Mouse (Mus musculus) naive thymus-derived CD4-positive, alpha-beta T cell, adult 2 months (primary cell): ENCODE measurements around the gene Nudt9.
"Not testable (repeated sequence)": the region's sequence is repeated elsewhere in the genome, so short reads cannot be mapped to it uniquely, and the experiment has no call there.

Source experiments
- DNase-seq: peaks from one replicate; pipeline ENCODE4 v3.0.0-alpha.2; 2011; ENCODE audit warnings: low read depth

The Nudt9 gene

DNA sequence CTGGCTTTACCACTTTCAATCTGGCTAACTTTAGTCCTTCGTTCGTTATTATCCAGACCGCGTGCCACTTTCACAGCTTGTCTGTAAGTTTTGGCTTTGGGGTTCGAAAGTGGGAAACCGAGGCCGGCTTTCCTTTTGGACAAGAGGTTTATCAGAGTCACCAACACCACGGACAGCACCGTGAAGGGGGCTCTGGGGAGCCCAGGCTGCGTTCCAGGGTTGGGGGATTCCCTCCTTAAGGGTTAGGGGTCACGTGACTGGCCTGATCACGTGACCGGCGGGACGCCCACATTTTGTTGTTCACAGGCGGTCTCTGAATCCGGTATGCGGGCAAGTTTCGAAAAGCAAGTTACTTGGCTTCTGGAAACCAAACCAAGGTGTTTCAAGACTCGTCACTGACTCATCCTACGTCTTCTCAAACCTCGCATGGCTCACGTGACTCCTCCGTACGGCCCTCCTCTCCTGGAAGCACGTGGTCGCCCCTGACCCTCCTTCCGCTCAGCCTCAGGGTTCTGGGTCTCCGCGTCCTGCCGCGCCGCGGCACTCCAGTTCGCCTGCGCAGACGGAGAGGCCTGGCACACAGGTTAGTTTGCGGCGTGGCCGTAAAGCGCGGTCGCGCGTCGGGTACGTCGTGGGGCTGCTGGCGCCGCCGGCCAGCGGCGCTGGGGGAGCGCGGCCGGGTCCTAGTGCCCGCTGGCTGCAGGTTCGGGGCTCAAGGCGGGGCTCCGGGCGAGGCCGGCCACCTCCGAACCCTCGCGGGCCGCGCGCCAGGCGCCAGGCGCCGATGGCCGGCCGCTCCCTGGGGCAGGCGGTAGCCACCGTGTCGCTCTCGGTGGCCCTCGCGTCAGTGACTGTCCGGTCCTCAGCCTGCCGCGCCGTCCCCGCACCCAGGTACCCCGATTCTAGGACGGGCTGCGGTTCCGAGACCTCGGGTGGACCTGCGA lies at the start of gene Nudt9:
Gene Nudt9 (plus strand): TSS at position 51 of the 944 bp plus-strand sequence.
- DNase-seq = peak; percentile 98

DNA sequence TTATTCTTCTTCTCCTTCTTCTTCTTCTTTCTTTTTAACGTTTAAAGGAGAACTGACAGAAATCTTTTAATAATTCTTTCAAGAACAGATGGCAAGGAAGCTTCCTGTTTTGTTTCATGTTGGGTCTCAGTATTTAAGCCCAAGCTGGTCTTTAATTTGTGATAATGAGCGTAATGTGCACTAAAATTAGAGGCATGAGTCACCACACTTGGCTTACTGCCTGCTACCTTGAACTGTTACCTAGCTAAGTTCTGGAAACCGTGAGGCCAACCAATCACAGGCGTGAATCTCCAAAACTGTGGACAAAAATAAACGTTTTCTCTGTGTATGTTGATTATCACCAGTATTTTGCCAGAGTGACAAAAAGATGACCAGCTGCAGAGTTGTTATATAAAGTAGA lies 47.4 kb upstream of the Nudt9 start:
- no peak for DNase-seq

DNA sequence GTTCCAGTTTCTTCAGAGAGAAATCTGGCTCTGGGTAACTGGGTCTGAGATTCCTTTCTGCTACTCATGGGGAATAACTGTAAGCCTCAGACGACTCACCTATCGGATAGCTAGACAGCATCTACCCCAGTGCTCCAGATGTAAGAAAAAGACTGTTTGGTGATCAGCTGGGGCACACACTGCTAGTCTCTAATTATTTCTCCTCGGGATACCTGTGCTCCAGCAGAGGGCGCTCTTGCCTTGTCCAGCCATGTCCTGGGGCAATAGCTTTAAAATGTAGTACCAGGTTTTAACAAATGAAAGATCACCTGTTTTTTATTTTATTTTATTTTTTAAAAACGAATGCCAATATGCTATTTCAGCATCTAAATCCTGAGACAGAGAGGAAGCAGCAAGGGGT lies 46.4 kb upstream of the Nudt9 start:
- peak; percentile 86 for DNase-seq

DNA sequence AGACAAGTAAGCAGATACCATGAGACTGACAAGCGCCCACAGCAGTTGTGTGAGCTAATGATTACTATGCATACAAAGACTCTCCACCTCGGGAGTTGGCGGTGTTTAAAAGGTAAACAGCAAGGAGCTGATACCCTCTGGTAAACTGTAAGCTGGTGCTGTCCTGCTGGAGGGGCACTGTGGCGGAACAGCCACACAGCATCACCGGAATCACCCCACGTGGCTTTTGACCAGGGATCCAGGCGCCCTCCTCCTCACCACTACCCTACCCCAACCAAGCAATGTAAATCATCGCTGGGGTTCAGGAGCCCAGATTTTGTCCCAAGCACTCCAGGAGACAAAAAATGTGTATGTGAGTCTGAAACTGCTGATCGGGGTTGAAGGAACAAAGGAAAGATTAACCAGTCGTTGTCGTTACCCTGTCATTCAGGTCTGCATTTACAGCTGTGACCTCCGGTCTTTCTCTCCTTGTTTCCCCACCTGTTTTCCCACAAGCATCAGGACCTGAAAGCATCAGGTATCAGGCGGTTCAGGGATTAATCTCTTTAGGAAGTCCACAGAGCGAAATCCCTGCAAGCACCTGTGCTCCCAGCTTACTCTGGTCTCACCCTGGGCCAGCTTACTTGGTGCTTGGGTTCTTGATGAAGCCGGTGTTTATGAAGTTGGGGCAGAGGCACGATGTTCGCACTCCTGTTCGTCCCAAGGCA lies 43.4 kb upstream of the Nudt9 start:
- no peak for DNase-seq

DNA sequence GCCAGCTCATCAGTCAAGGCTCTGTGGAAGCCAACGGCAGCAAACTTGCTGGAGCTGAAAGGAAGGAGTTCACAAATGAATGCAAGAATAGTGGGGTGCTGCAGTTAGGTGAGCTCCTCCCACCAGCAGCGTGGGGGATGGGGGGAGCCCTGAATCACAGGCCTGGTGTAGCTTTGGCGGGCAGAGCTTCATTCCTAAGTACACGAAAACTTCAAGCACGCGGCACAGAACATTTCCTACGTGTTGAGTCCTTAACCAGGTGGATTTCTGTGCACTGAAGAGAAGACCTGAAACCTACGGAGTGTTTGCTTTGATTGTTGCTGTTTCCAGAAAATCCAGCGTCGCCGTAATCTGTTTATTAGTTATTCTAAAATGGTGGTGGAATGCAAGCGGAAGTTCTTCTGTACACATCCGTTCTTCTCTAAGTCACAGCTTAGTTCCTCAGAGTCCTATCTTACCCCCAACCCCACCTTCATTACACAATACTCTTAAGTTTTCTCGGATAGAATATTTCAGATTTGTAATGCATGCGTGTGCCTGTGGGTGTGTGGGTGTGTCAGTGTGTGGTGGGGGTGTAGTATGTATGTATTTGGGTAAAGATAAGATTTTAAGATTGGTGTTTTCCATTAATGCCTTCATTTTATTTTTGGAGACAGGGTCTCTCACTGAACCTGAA lies 42.7 kb upstream of the Nudt9 start:
- DNase-seq = no peak

DNA sequence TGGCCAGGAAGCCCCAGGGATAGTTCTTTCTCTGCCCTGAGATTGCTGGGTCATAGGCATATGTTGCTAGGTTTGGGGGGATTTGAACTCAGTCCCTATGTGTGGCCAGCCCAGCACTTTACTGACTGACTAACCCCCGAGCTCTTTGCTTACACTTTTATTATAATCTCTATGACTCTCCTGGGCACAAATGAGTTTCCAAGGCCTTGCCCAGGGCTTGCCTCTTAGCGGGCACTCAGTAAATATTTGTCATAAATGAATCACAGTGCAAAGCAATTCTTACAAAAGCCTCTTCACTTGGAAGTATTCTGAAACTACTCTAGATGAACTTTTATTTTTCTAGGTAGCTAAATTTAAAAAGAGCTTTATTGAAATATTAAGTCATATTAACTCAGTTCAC lies 42.2 kb upstream of the Nudt9 start:
- DNase-seq = no peak

DNA sequence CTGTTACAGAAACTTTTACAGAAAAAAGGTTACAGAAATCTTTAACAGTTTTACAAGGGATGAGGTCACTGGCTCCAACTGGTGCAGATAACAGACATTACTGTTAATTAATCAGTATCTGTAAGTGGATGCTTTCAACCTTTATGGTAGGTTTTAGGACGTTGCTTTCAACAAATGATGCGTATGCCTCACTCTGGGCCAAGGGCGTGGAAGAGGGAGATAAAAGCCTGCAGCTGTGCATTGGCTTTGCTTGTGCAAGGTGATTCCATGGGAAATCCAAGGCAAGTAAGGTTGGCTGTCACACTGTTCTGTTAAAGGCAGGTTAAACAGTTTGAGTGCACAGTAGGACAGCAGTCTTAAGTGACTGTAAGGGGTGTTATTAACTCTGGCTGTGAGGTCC lies 39.3 kb upstream of the Nudt9 start:
- DNase-seq = no peak

DNA sequence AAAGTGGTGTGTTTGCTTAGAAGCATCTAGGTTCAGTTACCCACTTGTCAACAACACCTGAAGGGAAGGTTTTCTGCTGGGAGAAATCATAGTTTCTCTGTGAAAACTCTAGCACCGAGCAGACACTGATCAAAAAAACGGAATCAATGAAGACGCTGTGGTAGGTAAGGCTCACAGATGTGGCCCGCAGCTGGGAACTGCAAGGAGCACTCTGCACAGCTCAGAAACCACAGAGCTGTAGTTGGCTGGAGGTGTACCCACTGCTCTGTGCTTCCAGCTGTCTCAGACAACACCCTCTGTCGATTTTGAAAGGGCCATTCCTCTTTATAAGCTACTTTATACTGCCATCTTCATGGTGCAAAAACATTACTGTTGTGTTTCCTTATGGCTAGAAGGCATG lies 38.3 kb upstream of the Nudt9 start:
- no peak for DNase-seq

DNA sequence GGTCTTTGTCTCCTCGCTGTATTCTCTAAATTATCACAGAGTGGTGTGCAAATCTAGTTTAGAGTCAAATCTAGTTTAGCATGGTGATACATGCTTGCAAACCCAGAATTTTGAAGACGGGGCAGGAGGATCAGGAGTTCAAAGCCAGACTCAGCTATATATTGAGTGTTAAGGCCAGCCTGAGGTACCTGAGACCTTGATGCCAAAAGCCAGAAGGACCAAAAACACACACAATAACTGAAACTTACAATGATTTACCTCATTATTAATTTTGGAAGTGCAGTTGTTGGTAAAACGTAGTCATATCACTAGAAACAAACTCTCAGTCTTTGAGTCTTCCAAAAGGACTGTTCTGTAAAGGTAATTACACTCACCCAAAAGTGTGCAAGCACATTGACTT lies 36.7 kb upstream of the Nudt9 start:
- no peak for DNase-seq

DNA sequence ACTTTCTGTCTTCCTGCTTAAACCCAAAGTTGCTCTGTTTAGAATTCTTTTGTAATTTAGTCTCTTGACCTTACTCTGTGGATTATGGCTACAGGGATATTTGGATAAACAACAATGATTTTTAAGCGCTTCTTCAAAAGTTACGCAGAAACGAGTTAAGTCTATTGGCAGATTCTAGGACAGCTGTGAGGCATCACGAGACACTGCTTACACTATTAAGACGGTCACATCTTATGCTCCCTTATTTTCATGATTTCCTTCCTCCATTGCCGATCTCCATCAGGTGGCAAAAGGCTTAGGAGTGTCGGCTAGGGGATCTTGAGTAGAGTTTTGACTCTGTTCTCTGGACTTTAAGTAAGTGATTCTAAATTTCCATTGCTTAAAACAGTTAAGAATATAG lies 35.8 kb upstream of the Nudt9 start:
- DNase-seq = no peak

DNA sequence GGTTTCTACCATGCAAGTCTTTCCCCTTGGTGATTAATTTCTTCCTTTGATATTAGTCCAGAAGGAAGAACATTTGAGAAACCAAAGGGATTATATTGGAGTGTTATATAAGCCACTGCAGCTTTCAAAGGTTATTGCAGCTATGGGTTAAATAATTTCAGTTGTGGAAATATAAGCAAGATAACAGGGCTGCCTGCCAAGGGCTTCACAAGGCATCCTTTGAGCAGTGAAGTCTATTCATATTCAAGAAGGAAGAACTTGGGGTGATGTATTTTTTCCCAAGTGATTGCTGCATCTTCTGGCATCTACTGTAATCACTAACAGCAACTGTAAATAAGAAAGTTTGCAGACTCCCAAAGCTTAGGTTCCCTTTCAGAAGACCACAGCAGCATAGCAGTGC lies 34.7 kb upstream of the Nudt9 start:
- no peak for DNase-seq

DNA sequence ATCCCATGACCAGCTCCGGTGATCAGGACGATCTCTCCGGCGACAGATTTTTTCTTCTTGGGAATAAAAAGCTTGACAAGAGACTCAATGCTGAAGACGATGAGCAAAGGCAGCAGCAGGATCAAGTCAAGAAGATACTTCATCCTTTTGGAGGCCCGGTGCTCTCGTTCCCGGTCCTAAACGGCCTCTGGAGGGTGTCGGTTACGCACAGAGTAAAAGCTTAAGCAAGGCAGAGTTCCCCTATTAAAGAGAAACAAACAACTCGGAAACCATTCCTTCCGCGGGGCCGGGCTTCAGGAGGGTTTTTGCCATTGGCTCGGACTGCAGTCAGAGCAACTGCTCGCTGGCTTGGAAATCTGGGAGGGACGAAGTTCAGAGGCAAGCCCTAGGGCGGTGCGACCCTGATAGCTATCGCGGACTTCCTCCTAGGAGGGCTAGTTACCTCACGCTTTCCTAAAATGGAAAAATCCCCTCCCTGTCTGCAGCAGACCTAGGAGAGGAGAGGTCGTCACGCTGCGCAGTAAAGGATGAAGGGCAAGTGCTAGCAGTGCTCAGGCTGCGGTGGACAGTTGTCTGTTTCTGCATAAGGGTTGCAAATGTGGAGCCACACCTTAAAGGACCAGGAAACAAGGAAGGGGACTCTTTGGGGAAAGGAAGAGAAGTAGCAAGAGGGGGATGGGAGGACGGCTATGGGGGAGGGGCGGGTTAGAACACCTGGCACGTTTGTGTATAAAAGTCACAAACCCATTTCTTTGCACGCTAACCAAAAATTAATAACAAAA lies 24.3 kb upstream of the Nudt9 start, which contains the start of gene Hsd17b11:
Gene Hsd17b11 (minus strand): TSS at position 323 of the 782 bp plus-strand sequence.
- peak; percentile 59 for DNase-seq

DNA sequence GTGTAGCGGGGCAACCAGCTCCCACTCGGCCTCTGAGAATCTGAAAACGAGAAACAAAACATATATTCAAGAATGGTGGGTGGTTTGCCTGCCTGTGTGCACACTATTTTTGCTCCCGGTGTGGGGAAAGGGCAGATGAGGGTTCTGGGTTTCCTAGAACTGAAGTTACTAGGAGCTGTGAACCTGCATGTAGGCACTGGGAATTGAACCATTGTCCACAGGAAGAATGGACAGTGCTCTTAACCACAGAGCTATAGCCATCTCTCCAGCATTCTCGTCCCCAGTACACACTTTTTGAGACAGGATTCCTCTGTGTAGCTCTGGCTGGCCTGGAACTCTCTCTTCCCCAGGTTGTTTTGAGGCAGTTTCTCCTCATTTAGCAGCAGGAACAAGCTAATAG lies 23.5 kb upstream of the Nudt9 start:
- peak; percentile 18 for DNase-seq

DNA sequence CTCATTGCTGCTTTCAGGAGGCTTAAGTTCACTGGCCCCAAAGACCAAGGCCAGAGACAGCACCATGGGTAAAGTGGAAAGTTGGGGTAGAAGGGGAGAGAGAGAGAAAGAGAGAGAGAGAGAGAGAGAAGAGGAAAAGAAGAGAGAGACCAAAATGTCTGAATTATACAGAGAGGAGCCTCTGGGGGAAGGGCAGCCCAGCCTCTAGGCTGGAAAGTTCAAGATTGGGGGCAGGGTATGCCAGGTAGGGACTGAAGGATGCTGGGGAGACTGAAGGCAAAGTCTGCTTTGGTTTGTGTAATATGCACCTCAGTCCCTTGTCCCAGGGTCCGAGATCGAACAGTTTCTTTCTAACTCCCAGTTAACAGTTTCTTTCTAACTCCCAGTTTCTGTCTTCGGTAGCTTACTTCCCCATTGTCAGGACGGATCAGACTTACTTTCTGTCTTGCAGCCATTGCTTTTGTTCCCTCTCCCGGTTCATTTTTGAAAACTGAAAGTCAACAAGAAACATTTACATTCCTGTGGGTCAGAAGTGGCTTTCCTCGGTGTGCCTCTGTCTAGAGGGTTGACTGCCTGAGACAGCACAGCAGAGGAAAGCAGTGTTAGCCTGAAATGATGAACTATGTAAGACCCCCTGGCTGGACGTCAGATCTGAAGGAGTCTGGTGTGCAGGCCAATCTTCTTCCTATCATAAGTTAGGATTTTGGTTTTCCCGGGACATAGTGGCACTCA lies 22.7 kb upstream of the Nudt9 start:
- no peak for DNase-seq

DNA sequence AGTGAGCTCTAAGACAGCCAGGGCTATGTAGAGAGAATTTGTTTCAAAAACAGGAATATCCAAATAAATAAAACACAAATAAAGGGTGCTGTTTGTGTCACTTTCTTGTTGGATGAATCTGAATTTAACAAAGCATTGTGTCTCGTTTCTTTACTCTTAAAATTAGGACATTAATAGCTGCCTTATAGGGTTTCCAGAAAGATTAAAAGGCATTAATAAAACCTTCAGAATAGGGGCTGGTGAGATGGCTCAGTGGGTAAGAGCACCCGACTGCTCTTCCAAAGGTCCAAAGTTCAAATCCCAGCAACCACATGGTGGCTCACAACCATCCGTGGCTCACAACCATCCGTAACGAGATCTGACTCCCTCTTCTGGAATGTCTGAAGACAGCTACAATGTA lies 21.9 kb upstream of the Nudt9 start:
- not testable (repeated sequence) for DNase-seq

DNA sequence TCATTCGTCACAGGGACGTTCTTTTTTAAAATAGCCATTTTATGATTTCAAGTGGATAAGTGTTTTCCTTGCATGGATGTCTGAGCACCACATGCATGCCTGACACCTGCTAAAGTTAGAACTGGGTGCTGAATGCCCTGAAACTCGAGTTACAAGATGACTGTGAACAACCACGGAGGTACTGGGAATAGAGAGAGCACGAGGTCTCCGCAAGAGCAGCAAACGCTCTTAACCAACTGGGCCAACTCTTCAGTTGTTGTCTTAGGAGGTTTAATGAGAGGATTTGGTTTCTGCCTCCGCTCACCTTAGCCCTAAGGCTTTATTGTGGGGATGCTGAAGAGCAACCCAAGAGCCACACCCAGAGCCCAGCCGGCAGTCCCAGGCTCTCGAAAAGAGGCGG lies 21.3 kb upstream of the Nudt9 start:
- no peak for DNase-seq

DNA sequence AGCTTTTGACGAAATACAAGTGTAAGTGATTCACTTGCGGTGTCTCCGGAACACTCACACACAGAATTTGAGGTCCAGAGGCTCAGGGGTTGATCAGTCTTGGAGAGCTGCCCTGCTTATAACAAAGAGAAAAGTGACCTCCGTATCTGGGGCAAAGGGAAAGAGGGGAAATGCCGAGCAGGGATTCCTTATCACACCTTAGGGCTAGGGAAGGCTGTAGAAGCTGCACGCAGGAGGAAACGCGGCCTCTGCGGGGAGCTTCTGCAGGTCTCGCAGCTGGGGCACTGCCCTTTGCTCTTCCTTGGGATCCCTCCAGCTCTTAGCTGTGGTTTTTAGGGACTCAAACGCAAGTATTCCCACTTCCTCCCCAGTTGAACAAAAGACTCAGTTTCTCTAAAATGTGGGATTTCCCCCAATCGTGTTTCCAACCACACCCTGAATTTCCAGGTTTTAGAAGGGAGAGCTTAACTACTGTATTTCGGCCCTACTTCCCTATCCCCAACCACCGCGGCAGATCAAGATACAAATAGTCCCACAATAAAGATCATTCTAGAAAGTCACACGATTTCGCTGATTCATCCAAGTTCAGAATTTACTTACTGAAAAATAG lies 20.8 kb upstream of the Nudt9 start:
- no peak for DNase-seq

DNA sequence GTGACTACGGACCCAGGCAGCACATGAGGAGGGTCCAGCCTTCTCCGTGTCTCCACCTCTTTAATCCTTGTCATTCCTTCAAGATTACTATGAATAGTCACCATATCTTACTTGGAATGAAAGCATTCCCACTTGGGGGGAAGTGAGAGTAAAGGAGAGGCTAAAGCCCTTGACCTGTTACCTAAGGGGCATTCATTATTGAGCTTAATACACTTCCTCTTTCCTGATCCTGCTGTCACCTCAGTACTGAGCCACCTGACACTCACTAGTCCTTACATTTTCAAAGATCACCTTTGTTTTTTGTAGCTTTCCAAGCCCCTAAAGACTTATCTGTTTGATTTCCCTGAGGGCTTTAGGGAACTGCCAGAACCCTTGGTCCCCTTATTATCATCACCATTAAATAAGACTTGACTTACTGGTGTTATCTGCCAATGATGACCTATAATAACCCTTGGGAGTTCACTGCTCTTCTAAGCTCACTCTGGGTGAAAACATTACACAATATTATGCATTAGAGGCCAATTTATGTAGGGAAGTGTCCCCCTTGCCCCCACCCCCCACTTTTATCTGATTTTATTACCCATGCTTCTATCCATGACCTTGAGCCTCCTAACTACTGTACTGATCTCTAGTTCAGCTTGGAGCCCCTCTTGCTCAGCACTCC lies 13.5 kb upstream of the Nudt9 start:
- no peak for DNase-seq

DNA sequence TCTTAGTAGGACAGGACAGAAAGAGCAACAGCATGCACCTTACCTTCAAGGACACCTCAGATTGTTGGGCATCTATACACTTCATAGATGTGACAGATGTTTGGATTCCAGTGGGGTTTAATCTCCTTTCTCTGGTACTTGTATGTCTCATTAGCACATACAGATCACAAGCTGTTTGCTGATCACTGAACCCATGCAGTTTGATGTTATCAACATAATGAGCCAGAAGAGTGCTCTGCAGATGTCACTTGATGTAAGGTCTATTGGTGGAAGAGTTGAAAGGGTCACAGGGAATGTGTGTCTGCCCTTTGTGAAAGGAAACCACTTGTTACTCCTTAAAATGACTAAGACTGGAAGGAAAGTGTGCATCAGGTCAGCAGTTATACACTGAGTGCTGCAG lies 11.0 kb upstream of the Nudt9 start:
- no peak for DNase-seq

DNA sequence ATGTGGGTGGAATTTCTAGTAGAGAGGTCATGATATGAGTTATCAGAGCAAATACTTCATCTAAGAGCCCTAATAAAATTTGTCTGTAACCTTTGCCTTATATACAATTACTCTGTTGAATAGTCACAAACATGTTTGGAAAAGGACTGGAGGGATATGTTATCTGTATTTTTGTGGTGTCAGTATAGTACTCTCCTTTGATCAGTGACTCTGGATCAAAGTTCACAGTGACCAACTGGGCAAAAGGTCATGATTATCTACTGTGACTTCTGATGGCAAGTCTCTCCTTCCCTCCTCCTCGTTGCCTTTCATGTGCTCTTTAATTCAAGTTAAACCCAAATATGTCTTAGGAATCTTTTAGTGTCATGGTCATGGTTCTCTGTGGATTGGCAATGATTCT lies 10.3 kb upstream of the Nudt9 start:
- DNase-seq = no peak
